Mouse (Mus musculus): ENCODE measurements around the gene Prdm13. TPM values are rescaled to one million over a fixed set of nuclear protein-coding genes. Genes with fewer than 3 reads are reported as not detected.
A peak's percentile ranks its signal among the peaks of the same experiment; 100 is the strongest.

Prdm13 gene
- polyA plus RNA-seq, 1 experiment from 2014 or later, result 1.0 TPM

DNA sequence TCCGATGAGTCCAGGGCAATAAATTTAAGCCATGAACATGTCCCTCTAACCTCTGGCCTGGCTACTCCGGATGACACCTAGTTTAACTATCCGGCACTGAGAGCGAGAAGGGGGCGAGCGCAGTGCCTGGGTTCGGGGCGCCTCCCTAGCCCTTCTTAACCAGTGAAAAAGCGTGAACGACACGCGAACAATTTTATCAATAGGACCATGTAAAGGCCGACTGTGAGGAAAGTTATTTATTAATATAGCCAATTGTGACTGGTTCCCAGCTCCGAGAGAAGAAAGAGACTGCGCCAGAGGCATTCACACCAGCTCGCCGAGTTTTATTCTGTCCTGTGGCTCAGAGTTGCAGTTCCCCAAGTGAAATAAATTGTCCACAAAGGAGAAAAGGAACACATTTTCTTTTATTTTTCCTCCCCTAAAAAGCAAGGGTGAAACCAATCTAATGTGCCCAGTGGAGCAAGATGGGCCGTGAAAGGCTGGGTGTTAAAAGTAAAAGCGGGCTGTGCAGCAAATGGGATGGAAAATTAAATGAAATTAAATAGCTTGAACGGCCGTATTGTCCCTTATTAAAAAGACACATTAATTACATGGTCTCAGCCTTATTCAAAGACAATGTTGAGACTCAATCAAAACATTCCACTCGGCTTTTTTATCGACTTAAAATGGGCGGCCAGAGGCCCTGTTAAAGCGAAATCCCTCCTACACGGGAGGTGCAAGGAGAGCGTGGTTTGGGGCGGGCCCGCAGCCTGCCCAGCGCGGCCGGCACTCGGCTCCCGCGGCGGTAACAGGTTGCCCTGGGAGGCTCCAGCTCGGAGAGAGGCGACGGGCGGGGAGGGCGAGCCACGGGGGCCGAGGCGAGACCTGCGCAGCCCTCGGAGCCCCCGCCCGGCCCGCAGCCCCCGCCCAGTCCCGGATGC lies 2.3 kb upstream of the Prdm13 start:
- Histone ChIP-seq H3K4me3 (peak overlapping the region; percentile 45), H3K4me2 (peak overlapping the region; percentile 87), H3K36me3 (no peaks in the 10 kb centered on the region), H3K27me3 (peaks cover 76% of the 10 kb centered on the region), H3K9me3 (no peaks in the 10 kb centered on the region), H3K27ac (replicated peaks) (peak overlapping the region; percentile 49), H3K9ac (peak overlapping the region; percentile 26), H3K4me1 (replicated peaks) (peaks cover 17% of the 10 kb centered on the region)
- WGBS, result 2% methylated on average over 51 of the region's 51 CpGs
- peak; percentile 53 for ATAC-seq (ENCODE audit: low FRiP score, low read depth)

DNA sequence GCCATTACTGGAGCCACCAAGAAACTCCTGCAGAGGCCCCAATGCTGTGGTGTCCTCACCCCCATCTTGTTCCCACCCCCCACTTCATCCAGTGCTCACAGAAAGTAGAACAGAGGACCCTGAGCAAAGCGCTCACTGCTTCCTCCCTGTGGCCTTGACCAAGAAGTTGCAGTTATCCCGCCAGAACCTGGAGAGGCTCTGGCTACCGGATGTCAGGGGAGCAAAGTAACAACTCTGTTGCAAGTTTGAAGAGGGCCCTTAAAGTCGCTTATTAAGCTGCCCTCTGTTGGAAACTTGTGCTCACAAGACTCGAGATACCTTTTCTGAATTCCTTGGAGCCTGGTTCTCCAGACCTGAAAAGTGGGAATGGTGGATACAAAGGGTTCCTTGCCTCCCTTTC lies 1.2 kb upstream of the Prdm13 start:
- Histone ChIP-seq H3K4me1 (replicated peaks) (peaks cover 17% of the 10 kb centered on the region), H3K36me3 (no peaks in the 10 kb centered on the region), H3K9ac (no peak overlapping the region), H3K27me3 (peaks cover 76% of the 10 kb centered on the region), H3K4me3 (no peak overlapping the region), H3K4me2 (no peak overlapping the region), H3K27ac (replicated peaks) (no peak overlapping the region), H3K9me3 (no peaks in the 10 kb centered on the region)
- no peak for ATAC-seq (ENCODE audit: low FRiP score, low read depth)
- 2% methylated on average over 5 of the region's 5 CpGs for WGBS

DNA sequence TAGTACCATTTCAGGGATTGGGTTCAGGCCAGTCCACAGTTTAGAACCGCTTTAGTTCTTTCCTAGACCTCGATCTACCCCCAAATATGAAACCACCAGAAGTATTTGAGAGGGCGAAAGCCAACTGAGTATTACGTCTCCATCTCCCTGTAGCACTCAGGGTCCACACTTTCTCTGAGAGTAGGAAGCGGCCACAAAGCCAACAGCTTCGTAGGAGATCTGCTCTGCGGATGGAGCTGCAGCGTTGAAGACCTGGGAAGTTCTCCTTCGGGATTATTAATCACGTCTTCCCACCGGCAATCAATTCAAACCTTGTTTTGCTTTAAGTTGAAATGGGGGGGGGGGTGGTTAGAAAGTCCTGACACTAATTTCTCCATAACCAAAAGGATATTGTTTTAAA lies 653 bp upstream of the Prdm13 start:
- no peak for ATAC-seq (ENCODE audit: low FRiP score, low read depth)
- H3K4me3 ChIP-seq, result no peak overlapping the region
- H3K27ac ChIP-seq (replicated peaks), result no peak overlapping the region
- H3K27me3 ChIP-seq, result peaks cover 76% of the 10 kb centered on the region
- H3K36me3 ChIP-seq, result no peaks in the 10 kb centered on the region
- H3K9me3 ChIP-seq, result no peaks in the 10 kb centered on the region
- H3K9ac ChIP-seq, result no peak overlapping the region
- peaks cover 17% of the 10 kb centered on the region for H3K4me1 ChIP-seq (replicated peaks)
- H3K4me2 ChIP-seq, result no peak overlapping the region
- 3% methylated on average over 11 of the region's 11 CpGs for WGBS

DNA sequence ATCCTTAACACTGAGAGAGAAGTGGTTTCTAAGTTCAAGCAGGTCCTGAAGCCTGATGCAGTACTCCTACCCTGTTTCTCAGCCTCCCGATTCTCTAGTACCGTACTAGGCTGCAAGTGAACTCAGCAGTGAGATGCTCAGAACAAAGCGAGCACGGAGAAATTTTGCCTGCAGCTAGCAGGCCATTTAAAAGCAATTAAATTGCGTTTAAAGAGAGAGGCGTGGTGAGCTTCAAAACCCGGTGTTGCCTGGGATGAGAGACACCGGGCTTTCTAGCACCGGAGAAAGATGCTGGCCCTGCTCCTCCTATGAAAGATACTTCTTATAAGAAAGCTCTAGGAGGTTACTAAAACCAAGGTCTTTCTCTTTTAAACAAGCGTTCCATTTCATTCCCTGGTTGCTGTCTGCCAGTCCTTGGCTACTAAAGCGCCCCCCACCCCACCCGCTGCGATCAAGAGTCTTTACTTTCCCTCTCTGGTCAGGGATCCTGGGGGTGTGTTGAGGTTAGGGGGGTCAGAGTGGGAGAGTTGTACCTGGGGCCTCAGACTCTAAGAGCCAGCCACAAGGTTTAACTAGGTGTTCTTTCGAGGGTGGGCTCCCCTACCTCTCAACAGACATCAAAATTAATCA lies 1.3 kb downstream of the Prdm13 start:
- Histone ChIP-seq H3K9me3 (no peaks in the 10 kb centered on the region), H3K4me3 (peak overlapping the region; percentile 13; the same call in 1 of the 2 replicates), H3K27me3 (peaks cover 82% of the 10 kb centered on the region), H3K36me3 (no peaks in the 10 kb centered on the region), H3K4me1 (replicated peaks) (peaks cover 19% of the 10 kb centered on the region), H3K4me2 (peak overlapping the region; percentile 26; the same call in 1 of the 2 replicates), H3K9ac (no peak overlapping the region), H3K27ac (replicated peaks) (no peak overlapping the region)
- no peak for ATAC-seq (ENCODE audit: low FRiP score, low read depth)
- 3% methylated on average over 14 of the region's 14 CpGs for WGBS

DNA sequence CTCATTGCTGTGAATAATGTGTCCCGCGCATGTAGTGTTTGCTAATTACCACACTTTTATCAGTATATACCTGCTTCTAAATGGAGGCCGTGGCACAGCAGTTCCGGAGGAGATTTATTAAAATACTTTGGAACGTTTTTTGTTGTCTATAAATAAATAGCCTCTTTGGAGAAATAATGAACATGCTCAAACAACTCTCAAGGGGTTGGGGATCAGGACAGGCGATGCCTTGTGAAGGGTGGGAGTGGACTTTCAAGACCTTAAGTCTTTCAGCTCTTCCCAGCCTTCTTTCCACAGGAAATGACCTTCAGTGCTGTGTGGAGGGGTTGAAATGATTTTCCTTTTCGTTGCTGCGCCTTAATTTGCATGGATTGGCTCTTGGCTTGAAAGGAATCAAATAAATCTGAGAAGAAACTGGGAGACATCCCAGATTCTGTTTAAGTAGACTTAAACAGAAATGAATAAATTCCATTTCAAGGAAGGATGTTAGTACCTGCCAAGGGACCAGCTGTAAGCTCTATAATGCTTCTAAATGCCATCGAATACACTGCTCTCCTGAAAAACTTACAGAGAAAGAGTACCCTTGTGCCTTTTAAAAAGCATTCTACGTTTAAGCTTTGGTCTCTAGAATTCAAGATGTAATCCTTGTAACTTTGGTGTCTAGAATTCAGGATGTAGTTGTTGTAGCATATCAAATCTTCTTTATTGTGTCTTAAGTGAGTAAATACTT lies 3.2 kb downstream of the Prdm13 start:
- 24% methylated on average over 10 of the region's 10 CpGs for WGBS

DNA sequence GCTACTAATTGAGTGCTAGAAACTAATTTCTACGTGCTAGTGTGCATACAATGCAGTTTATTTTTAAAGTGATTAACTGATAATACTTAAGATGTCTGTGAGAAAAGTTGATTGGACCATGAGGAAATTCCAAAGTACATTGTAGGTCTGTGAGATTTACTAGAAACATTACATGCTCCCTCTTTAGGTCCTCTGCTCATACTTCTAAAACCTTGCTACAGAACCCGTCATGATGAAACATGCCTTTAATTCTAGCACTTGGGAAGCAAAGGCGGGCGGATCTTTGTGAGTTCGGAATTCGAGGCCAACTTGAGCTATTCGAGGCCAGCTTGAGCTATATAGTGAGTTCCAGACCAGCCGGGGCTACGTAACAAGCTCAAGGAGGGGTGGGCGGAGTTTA lies 4.8 kb downstream of the Prdm13 start:
- H3K4me2 ChIP-seq, result no peak overlapping the region
- no peaks in the 10 kb centered on the region for H3K36me3 ChIP-seq
- 14% methylated on average over 10 of the region's 10 CpGs for WGBS
- H3K4me1 ChIP-seq (replicated peaks), result peaks cover 26% of the 10 kb centered on the region
- no peak overlapping the region for H3K9ac ChIP-seq
- no peak for ATAC-seq (ENCODE audit: low FRiP score, low read depth)
- no peak overlapping the region for H3K4me3 ChIP-seq
- H3K27me3 ChIP-seq, result peaks cover 92% of the 10 kb centered on the region
- H3K27ac ChIP-seq (replicated peaks), result no peak overlapping the region
- no peaks in the 10 kb centered on the region for H3K9me3 ChIP-seq

More for the DNA sequence above, 3.2 kb downstream of the Prdm13 start:
- no peak for ATAC-seq (ENCODE audit: low FRiP score, low read depth)
- no peak overlapping the region for H3K4me3 ChIP-seq
- H3K9me3 ChIP-seq, result no peaks in the 10 kb centered on the region
- no peak overlapping the region for H3K9ac ChIP-seq
- peaks cover 26% of the 10 kb centered on the region for H3K4me1 ChIP-seq (replicated peaks)
- no peak overlapping the region for H3K27ac ChIP-seq (replicated peaks)
- no peak overlapping the region for H3K4me2 ChIP-seq
- H3K27me3 ChIP-seq, result peaks cover 94% of the 10 kb centered on the region
- no peaks in the 10 kb centered on the region for H3K36me3 ChIP-seq

DNA sequence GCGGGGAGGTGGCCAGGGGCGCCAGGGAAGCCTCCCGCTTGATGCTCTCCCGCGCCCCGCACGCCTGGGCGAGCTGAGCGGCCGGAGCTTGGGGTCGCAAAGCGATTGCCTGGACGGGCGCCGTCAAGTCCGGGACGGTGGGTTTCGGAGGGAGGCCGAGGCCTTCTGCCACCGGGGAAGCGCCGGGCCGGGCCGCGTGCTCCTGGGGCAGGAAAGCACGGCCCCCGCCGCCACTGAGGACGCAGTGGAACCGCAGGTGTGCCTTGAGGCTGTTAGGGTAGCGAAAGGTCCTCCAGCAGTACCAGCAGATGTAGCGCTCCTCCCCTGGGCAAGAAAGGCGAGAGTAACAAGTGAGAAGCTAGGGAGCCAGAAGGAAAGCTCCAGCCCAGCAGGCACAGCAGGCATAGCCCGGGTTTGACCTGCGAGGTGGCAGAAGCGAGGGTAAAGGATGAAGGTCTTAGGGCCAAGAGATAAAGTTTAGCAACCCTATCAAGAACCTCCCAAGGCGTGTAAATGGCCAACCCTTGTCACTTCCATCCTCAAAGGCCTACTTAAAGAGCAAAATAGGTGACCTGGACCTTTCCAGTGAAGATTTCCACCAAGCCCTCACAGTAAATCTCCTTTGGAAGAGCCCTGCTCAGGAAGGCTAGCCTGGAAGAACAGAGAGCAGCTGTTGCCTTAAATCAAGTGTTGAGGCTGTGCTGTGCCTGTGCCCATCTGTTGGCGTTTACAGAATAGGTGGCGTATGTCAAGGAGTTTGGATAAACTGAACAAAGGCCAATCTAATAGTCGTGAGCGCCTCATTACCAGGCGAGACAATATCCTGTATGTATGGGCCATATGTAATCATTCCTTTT lies 5.9 kb downstream of the Prdm13 start:
- peak overlapping the region; percentile 59 for H3K4me2 ChIP-seq
- H3K27ac ChIP-seq (replicated peaks), result no peak overlapping the region
- no peaks in the 10 kb centered on the region for H3K9me3 ChIP-seq
- peaks cover 20% of the 10 kb centered on the region for H3K4me1 ChIP-seq (replicated peaks)
- H3K4me3 ChIP-seq, result peak overlapping the region; percentile 41
- 3% methylated on average over 42 of the region's 42 CpGs for WGBS
- ATAC-seq (ENCODE audit: low FRiP score, low read depth), result peak; percentile 27; the same call in 1 of the 2 replicates
- peaks cover 90% of the 10 kb centered on the region for H3K27me3 ChIP-seq
- H3K9ac ChIP-seq, result no peak overlapping the region
- no peaks in the 10 kb centered on the region for H3K36me3 ChIP-seq

DNA sequence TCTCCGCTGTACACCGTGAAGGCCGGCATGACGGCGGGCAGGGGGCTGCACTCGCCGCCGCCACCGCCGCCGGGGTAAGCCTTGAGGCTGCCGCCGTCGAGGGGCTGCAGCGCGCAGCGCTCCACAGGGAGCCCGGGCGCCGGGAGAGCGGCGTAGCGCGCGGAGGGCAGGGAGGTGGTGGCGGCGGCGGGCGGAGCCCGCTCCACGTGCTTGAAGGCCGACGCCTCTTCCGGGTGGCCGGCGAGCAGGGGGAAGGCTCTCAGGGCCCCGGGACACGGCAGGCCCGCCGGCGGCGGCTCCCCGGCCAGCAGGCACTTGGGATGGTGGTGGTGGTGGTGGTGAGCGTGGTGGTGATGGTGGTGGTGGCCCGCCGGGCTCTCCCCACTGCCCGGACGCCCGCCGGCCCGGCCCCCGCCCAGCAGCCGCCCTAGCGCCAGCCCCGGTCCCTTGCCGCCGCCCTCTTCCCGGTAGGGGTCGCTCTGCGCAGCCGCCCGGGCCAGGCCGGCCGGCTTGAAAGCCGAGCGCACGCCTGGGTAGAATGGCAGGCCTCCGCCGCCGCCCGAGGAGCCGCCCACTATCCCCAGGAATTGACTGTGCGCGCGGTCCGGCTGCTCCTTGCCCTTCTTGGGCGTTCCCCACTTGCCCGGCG lies 6.7 kb downstream of the Prdm13 start:
- no peak overlapping the region for H3K9ac ChIP-seq
- ATAC-seq (ENCODE audit: low FRiP score, low read depth), result peak; percentile 81

DNA sequence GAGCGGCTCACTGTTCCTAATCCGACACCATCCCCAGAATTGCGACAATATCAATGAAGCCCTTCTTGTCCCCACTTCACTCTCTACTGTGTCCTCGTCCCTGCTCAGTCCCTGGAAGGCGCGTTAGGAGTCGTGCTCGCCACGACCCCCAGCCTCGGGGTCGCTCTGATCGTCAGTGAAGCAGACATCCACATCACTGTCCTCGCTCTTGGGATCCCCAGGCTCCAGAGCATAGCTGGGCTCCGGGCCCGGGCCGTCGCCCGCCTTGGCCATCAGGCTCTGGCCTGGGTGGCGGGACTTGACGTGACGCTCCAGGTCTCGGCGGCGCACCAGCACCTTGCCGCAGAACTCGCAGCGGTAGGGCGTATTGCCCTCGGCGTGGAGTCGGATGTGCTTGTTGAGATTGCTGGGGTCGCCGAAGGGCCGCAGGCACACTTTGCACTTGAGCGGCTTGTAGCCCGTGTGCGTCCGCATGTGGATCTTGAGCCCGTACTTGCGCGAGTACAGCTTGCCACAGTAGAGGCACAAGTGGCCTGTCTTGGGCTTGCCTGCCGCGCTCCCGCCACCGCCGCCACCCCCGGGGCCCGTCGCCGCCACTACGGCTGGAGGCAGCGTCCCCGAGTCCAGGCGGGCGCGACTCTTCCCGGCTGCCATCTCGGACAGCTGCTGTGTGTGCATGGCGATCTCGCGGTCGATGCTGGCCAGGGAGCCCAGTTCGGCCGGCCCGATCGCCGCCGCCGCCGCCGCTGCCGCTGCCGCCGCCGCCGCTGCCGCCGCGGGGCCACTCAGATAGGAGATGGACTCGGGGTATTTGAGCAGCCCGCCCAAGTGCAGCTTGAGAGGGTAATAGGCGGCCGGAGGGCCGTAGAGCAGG lies 7.4 kb downstream of the Prdm13 start:
- Histone ChIP-seq H3K9ac (no peak overlapping the region), H3K36me3 (no peaks in the 10 kb centered on the region), H3K4me2 (peak overlapping the region; percentile 59), H3K27me3 (peaks cover 86% of the 10 kb centered on the region), H3K9me3 (no peaks in the 10 kb centered on the region), H3K4me1 (replicated peaks) (peaks cover 25% of the 10 kb centered on the region), H3K27ac (replicated peaks) (no peak overlapping the region), H3K4me3 (peak overlapping the region; percentile 41)
- WGBS, result 1% methylated on average over 84 of the region's 84 CpGs
- ATAC-seq (ENCODE audit: low FRiP score, low read depth), result peak; percentile 63

More for the DNA sequence above, 6.7 kb downstream of the Prdm13 start:
- Histone ChIP-seq H3K4me2 (peak overlapping the region; percentile 59), H3K27ac (replicated peaks) (no peak overlapping the region), H3K4me3 (peak overlapping the region; percentile 41), H3K4me1 (replicated peaks) (peaks cover 23% of the 10 kb centered on the region), H3K9me3 (no peaks in the 10 kb centered on the region), H3K27me3 (peaks cover 91% of the 10 kb centered on the region), H3K36me3 (no peaks in the 10 kb centered on the region)
- WGBS, result 1% methylated on average over 32 of the region's 79 CpGs

DNA sequence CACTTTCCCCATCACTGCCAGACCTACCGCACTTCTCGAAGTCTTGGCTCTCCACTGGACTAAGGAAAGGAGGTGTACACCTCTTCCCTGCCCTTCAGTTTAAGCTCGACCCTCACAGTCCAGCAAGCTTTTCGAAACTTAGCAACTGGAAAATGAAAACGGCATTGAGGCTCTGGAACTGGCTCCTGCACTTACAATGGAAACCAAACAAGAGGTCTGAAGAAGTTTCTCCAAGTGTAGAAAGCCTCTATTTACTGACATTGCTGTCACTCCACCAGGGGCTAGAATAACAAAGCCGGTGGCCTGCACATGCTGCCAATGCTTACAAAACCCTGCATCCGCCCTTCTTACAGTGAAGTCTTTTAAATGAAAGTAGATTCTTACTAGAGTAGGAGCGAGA lies 11.1 kb downstream of the Prdm13 start:
- Histone ChIP-seq H3K4me1 (replicated peaks) (peaks cover 25% of the 10 kb centered on the region), H3K4me3 (no peak overlapping the region), H3K9me3 (no peaks in the 10 kb centered on the region), H3K36me3 (no peaks in the 10 kb centered on the region), H3K9ac (no peak overlapping the region), H3K27me3 (peaks cover 77% of the 10 kb centered on the region), H3K27ac (replicated peaks) (no peak overlapping the region), H3K4me2 (no peak overlapping the region)
- WGBS, result 10% methylated on average over 8 of the region's 8 CpGs
- no peak for ATAC-seq (ENCODE audit: low FRiP score, low read depth)

Measured in hindbrain, embryonic 15.5 days (tissue).